Mouse (Mus musculus) erythroid progenitor cell, adult 5-6 weeks (primary cell): ENCODE data around the gene AC134908.4. TPM values are rescaled to one million over a fixed set of nuclear protein-coding genes. Genes with fewer than 3 reads are reported as not detected.
"Not testable (repeated sequence)": the region's sequence is repeated elsewhere in the genome, so short reads cannot be mapped to it uniquely, and the experiment has no call there.

Experiments
- ATAC-seq: replicated peaks from 2 replicates; pipeline ENCODE4 v1.8.0; 2016; ENCODE audit warnings: moderate number of reproducible peaks, mild to moderate bottlenecking, moderate TSS enrichment, inconsistent platforms; ENCODE audit not compliant: poor library complexity, low FRiP score, severe bottlenecking
- total RNA-seq, 2 experiments: library from RNA; stranded (forward) in 1 of 2; stranded (reverse) in 1 of 2; fragments of 150-400 nt in 1 of 2; fragments of 186-747, 209-891 nt in 1 of 2; gene quantifications; 2 replicates each; pipeline versions ENCODE4 v1.2.3 to v1.2.4; 2015 to 2017; ENCODE audit warnings: low replicate concordance in 2 of 2

The AC134908.4 gene
- total RNA-seq, 2 experiments from 2014 or later, result not detected

GRCm38 (mm10) chr17:25744311-25744710, 51.1 kb downstream of the AC134908.4 start:
- ATAC-seq, result no peak

- ATAC-seq, result no peak
Measured at GRCm38 (mm10) chr17:25743831-25744230, 51.6 kb downstream of the AC134908.4 start.

- not testable (repeated sequence) for ATAC-seq
Measured at GRCm38 (mm10) chr17:25741471-25741870, 54.0 kb downstream of the AC134908.4 start.

Other genes starting within 250 kb of the AC134908.4 start
- not detected in 2 replicates for gene Sox8, start 225.0 kb downstream of the AC134908.4 start, total RNA-seq (2015; ENCODE audit: low replicate concordance)
- gene Sox8, start 225.0 kb downstream of the AC134908.4 start, total RNA-seq (2017; ENCODE audit: low replicate concordance), result not detected in 2 replicates
- 2.9 and 3.4 TPM in 2 replicates for gene Lmf1, start 216.6 kb downstream of the AC134908.4 start, total RNA-seq (2015; ENCODE audit: low replicate concordance)
- gene Lmf1, start 216.6 kb downstream of the AC134908.4 start, total RNA-seq (2017; ENCODE audit: low replicate concordance), result 0.53 and 4.9 TPM in 2 replicates
- gene Gng13, start 78.5 kb downstream of the AC134908.4 start, total RNA-seq (2015; ENCODE audit: low replicate concordance), result not detected in 2 replicates
- not detected in 2 replicates for gene Gng13, start 78.5 kb downstream of the AC134908.4 start, total RNA-seq (2017; ENCODE audit: low replicate concordance)
- 15.5 and 33.2 TPM in 2 replicates for gene Chtf18, start 68.2 kb downstream of the AC134908.4 start, total RNA-seq (2015; ENCODE audit: low replicate concordance)
- gene Chtf18, start 68.2 kb downstream of the AC134908.4 start, total RNA-seq (2017; ENCODE audit: low replicate concordance), result 56.2 and 62.6 TPM in 2 replicates
- 1.1 and 2.1 TPM in 2 replicates for gene Rpusd1, start 68.0 kb downstream of the AC134908.4 start, total RNA-seq (2015; ENCODE audit: low replicate concordance)
- 0.26 and 3.7 TPM in 2 replicates for gene Rpusd1, start 68.0 kb downstream of the AC134908.4 start, total RNA-seq (2017; ENCODE audit: low replicate concordance)
- gene Mslnl, start 59.6 kb downstream of the AC134908.4 start, total RNA-seq (2015; ENCODE audit: low replicate concordance), result not detected in 2 replicates
- gene Mslnl, start 59.6 kb downstream of the AC134908.4 start, total RNA-seq (2017; ENCODE audit: low replicate concordance), result not detected in 2 replicates
- gene Msln, start 41.3 kb downstream of the AC134908.4 start, total RNA-seq (2015; ENCODE audit: low replicate concordance), result not detected in 2 replicates
- gene Msln, start 41.3 kb downstream of the AC134908.4 start, total RNA-seq (2017; ENCODE audit: low replicate concordance), result not detected in 2 replicates
- gene Narfl, start 21.9 kb downstream of the AC134908.4 start, total RNA-seq (2015; ENCODE audit: low replicate concordance), result 0.42 and 6.8 TPM in 2 replicates
- gene Narfl, start 21.9 kb downstream of the AC134908.4 start, total RNA-seq (2017; ENCODE audit: low replicate concordance), result 7.1 and 12.0 TPM in 2 replicates
- gene Haghl, start 10.0 kb downstream of the AC134908.4 start, total RNA-seq (2015; ENCODE audit: low replicate concordance), result 8.6 and 9.6 TPM in 2 replicates
- gene Haghl, start 10.0 kb downstream of the AC134908.4 start, total RNA-seq (2017; ENCODE audit: low replicate concordance), result 2.3 and 6.0 TPM in 2 replicates
- not detected in 2 replicates for gene Ccdc78, start 9.1 kb downstream of the AC134908.4 start, total RNA-seq (2015; ENCODE audit: low replicate concordance)
- gene Ccdc78, start 9.1 kb downstream of the AC134908.4 start, total RNA-seq (2017; ENCODE audit: low replicate concordance), result not detected in 2 replicates
- gene Fam173a, start 2.8 kb downstream of the AC134908.4 start, total RNA-seq (2015; ENCODE audit: low replicate concordance), result 38.1 and 51.5 TPM in 2 replicates
- gene Fam173a, start 2.8 kb downstream of the AC134908.4 start, total RNA-seq (2017; ENCODE audit: low replicate concordance), result 5.4 and 16.7 TPM in 2 replicates
- gene Metrn, start 1.5 kb upstream of the AC134908.4 start, total RNA-seq (2015; ENCODE audit: low replicate concordance), result not detected in 2 replicates
- gene Metrn, start 1.5 kb upstream of the AC134908.4 start, total RNA-seq (2017; ENCODE audit: low replicate concordance), result 5.4 and 5.9 TPM in 2 replicates
- gene Fbxl16, start 13.4 kb upstream of the AC134908.4 start, total RNA-seq (2015; ENCODE audit: low replicate concordance), result not detected in 2 replicates
- not detected in 2 replicates for gene Fbxl16, start 13.4 kb upstream of the AC134908.4 start, total RNA-seq (2017; ENCODE audit: low replicate concordance)
- gene Wdr24, start 28.0 kb upstream of the AC134908.4 start, total RNA-seq (2015; ENCODE audit: low replicate concordance), result 4.2 and 6.5 TPM in 2 replicates
- 7.0 and 14.5 TPM in 2 replicates for gene Wdr24, start 28.0 kb upstream of the AC134908.4 start, total RNA-seq (2017; ENCODE audit: low replicate concordance)
- 5.4 and 6.1 TPM in 2 replicates for gene Jmjd8, start 33.2 kb upstream of the AC134908.4 start, total RNA-seq (2015; ENCODE audit: low replicate concordance)
- 2.7 and 9.1 TPM in 2 replicates for gene Jmjd8, start 33.2 kb upstream of the AC134908.4 start, total RNA-seq (2017; ENCODE audit: low replicate concordance)
- 58.7 and 86.4 TPM in 2 replicates for gene Stub1, start 37.7 kb upstream of the AC134908.4 start, total RNA-seq (2015; ENCODE audit: low replicate concordance)
- gene Stub1, start 37.7 kb upstream of the AC134908.4 start, total RNA-seq (2017; ENCODE audit: low replicate concordance), result 47.1 and 58.4 TPM in 2 replicates
- 4.6 TPM in 1 of 2 replicates, not detected in the other for gene Rhbdl1, start 41.6 kb upstream of the AC134908.4 start, total RNA-seq (2015; ENCODE audit: low replicate concordance)
- gene Rhbdl1, start 41.6 kb upstream of the AC134908.4 start, total RNA-seq (2017; ENCODE audit: low replicate concordance), result 0.77 TPM in 1 of 2 replicates, not detected in the other
- gene Gm20683, start 46.1 kb upstream of the AC134908.4 start, total RNA-seq (2015; ENCODE audit: low replicate concordance), result 1.3 and 1.4 TPM in 2 replicates
- 1.8 TPM in 1 of 2 replicates, not detected in the other for gene Gm20683, start 46.1 kb upstream of the AC134908.4 start, total RNA-seq (2017; ENCODE audit: low replicate concordance)
- gene Rhot2, start 49.2 kb upstream of the AC134908.4 start, total RNA-seq (2015; ENCODE audit: low replicate concordance), result 34.4 and 37.1 TPM in 2 replicates
- 39.1 and 41.5 TPM in 2 replicates for gene Rhot2, start 49.2 kb upstream of the AC134908.4 start, total RNA-seq (2017; ENCODE audit: low replicate concordance)
- 52.8 and 61.6 TPM in 2 replicates for gene Wdr90, start 65.8 kb upstream of the AC134908.4 start, total RNA-seq (2015; ENCODE audit: low replicate concordance)
- gene Wdr90, start 65.8 kb upstream of the AC134908.4 start, total RNA-seq (2017; ENCODE audit: low replicate concordance), result 26.4 and 37.6 TPM in 2 replicates
- gene Mcrip2, start 73.1 kb upstream of the AC134908.4 start, total RNA-seq (2015; ENCODE audit: low replicate concordance), result 4.2 and 11.9 TPM in 2 replicates
- 3.5 TPM in 1 of 2 replicates, not detected in the other for gene Mcrip2, start 73.1 kb upstream of the AC134908.4 start, total RNA-seq (2017; ENCODE audit: low replicate concordance)
- gene Mettl26, start 79.4 kb upstream of the AC134908.4 start, total RNA-seq (2015; ENCODE audit: low replicate concordance), result 10.1 and 17.3 TPM in 2 replicates
- 7.1 and 7.7 TPM in 2 replicates for gene Mettl26, start 79.4 kb upstream of the AC134908.4 start, total RNA-seq (2017; ENCODE audit: low replicate concordance)
- gene Wfikkn1, start 85.2 kb upstream of the AC134908.4 start, total RNA-seq (2015; ENCODE audit: low replicate concordance), result not detected in 2 replicates
- 0.26 and 1.7 TPM in 2 replicates for gene Wfikkn1, start 85.2 kb upstream of the AC134908.4 start, total RNA-seq (2017; ENCODE audit: low replicate concordance)
- 2.2 and 2.5 TPM in 2 replicates for gene Rab40c, start 124.1 kb upstream of the AC134908.4 start, total RNA-seq (2015; ENCODE audit: low replicate concordance)
- gene Rab40c, start 124.1 kb upstream of the AC134908.4 start, total RNA-seq (2017; ENCODE audit: low replicate concordance), result 0.98 and 3.2 TPM in 2 replicates
- 1,618 and 1,746 TPM in 2 replicates for gene Pigq, start 149.3 kb upstream of the AC134908.4 start, total RNA-seq (2015; ENCODE audit: low replicate concordance)
- gene Pigq, start 149.3 kb upstream of the AC134908.4 start, total RNA-seq (2017; ENCODE audit: low replicate concordance), result 1,554 and 1,638 TPM in 2 replicates
- gene Nhlrc4, start 149.3 kb upstream of the AC134908.4 start, total RNA-seq (2015; ENCODE audit: low replicate concordance), result 13.7 and 13.8 TPM in 2 replicates
- 13.7 and 18.9 TPM in 2 replicates for gene Nhlrc4, start 149.3 kb upstream of the AC134908.4 start, total RNA-seq (2017; ENCODE audit: low replicate concordance)
- not detected in 2 replicates for gene A930017K11Rik, start 156.9 kb upstream of the AC134908.4 start, total RNA-seq (2015; ENCODE audit: low replicate concordance)
- not detected in 2 replicates for gene A930017K11Rik, start 156.9 kb upstream of the AC134908.4 start, total RNA-seq (2017; ENCODE audit: low replicate concordance)
- 9.6 and 9.7 TPM in 2 replicates for gene Capn15, start 190.1 kb upstream of the AC134908.4 start, total RNA-seq (2015; ENCODE audit: low replicate concordance)
- 5.7 and 9.1 TPM in 2 replicates for gene Capn15, start 190.1 kb upstream of the AC134908.4 start, total RNA-seq (2017; ENCODE audit: low replicate concordance)